Mouse (Mus musculus) activated CD4-positive, CD25-positive, alpha-beta regulatory T cell (primary cell): ENCODE results near the gene Appbp2. TPM values are rescaled to one million over a fixed set of nuclear protein-coding genes. Genes with fewer than 3 reads are reported as not detected.

Experiments used
- polyA plus RNA-seq, 2 experiments: library from polyadenylated mRNA; unstranded; fragments of 100-300 nt; shearing (Covaris generic); gene quantifications; one replicate each; pipeline ENCODE4 v1.2.1; 2017

Appbp2 gene
- 10 to 100 TPM; 26.2 to 29.4 TPM for polyA plus RNA-seq

GRCm38 (mm10) chr11:85234990-85235841 is at the start of gene Appbp2:
Gene Appbp2, minus strand, starts transcription at chr11:85235130.

GRCm38 (mm10) chr11:85170058-85170740 is 64.7 kb downstream of the Appbp2 start, which contains the start of gene 1700125H20Rik:
Gene 1700125H20Rik, plus strand, starts transcription at chr11:85170404.

DNA sequence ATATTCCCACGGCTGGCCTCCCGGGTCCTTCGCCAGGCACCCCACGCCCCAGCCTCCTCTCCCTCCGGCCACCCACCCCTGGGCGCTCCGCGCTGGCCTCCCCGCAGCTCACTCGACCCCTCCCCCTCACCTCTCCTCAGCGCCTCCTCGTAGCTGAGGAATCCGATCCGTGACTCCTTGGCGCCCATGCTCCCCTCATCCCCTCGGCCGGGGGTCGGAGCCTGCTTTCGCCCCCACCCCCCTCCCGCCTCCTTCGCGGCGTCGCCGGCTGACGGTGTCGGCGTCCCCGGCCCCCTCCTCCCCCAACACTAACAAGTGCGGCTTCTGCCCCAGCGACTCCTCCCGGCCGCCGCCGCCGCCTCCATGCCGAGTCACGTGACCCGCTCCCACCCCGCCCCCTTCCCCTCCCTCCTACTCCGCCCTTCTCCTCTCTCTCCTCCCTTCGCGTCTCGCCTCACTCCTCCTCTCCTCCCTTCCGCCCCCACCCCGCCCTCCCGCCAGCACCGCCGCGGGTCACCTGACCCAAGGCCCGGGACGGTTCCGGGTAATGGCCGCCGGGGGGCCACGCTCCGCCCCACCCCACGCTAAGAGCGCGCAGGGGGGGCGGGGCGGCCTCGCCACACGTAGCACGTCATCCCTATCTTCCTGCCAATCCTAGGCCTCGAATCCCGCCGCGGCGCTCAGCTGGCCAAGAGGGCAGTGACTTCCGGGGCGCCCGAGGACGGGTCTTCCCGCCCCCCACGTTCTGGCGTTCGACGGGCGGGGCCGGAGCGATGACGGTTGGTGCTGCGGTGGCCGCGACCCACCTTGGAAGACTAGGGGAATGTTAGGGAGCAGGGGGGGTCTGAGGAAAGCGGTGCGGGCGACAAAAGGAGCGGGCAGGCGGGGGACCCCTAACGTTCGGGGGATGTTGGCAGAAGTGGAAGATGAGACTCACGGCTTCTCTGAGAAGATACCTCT is 95.1 kb downstream of the Appbp2 start, which contains the start of gene Usp32:
TSS of gene Usp32 (minus strand) at position 581 of the 960 bp plus-strand sequence.

Other genes with a start within 250 kb of the Appbp2 start
- gene Usp32, start 95.0 kb downstream of the Appbp2 start, polyA plus RNA-seq, result 10 to 100 TPM; 10.7 to 11.4 TPM
- gene 1700125H20Rik, start 64.7 kb downstream of the Appbp2 start, polyA plus RNA-seq, result under 1 TPM in 1 of 2 experiments, not detected in 1; 0.36 TPM
- gene Ppm1d, start 76.1 kb upstream of the Appbp2 start, polyA plus RNA-seq, result 10 to 100 TPM; 29.1 to 31.3 TPM
- 10 to 100 TPM; 47.3 to 57.3 TPM for gene Bcas3, start 118.0 kb upstream of the Appbp2 start, polyA plus RNA-seq